Mouse (Mus musculus) liver, adult 2 months (tissue): ENCODE measurements at regions not wholly inside any gene's neighbourhood (a gene's known extent, or its start where the extent isn't known, plus 50 kb on each side); places are given as distances from the start of the nearest gene placed in this dataset.
A peak's percentile ranks its signal among the peaks of the same experiment; 100 is the strongest.

Source experiments
- DNase-seq: peaks from one replicate; pipeline ENCODE4 v3.0.0-alpha.2; 2011; ENCODE audit warnings: low read depth, low spot score; ENCODE audit errors: extremely low read depth
- H3K27ac ChIP-seq: fragments of 200-500 bp; replicated peaks from 2 replicates; pipeline ENCODE4 v1.5.1; 2012; ENCODE audit warnings: low read depth, mild to moderate bottlenecking, control low read depth, inconsistent platforms, low read length; ENCODE audit not compliant: insufficient read depth
- H3K27me3 ChIP-seq: fragments of 200-500 bp; 2 replicates; pipeline ENCODE4 v1.6.1; 2012; ENCODE audit warnings: mild to moderate bottlenecking, moderate library complexity, low read length, inconsistent platforms; ENCODE audit not compliant: control insufficient read depth, insufficient read depth
- H3K36me3 ChIP-seq: fragments of 200-500 bp; 2 replicates; pipeline ENCODE4 v1.6.1; 2012; ENCODE audit warnings: low read length, inconsistent platforms; ENCODE audit not compliant: control insufficient read depth, insufficient read depth
- H3K4me1 ChIP-seq: fragments of 200-500 bp; 2 replicates; pipeline ENCODE4 v1.6.1; 2011; ENCODE audit warnings: low read length; ENCODE audit not compliant: control insufficient read depth, insufficient read depth
- H3K4me3 ChIP-seq: fragments of 200-500 bp; 2 replicates; pipeline ENCODE4 v1.5.1; 2011; ENCODE audit warnings: low read depth, mild to moderate bottlenecking, control low read depth, low read length, moderate library complexity; ENCODE audit not compliant: insufficient read depth
- H3K79me2 ChIP-seq: fragments of 200-500 bp; 2 replicates; pipeline ENCODE4 v1.6.1; 2012; ENCODE audit warnings: inconsistent platforms, mild to moderate bottlenecking, low read length, moderate library complexity; ENCODE audit not compliant: control insufficient read depth, insufficient read depth
- H3K9ac ChIP-seq: fragments of 200-500 bp; 2 replicates; pipeline ENCODE4 v1.6.1; 2012; ENCODE audit warnings: low read depth, mild to moderate bottlenecking, control low read depth, inconsistent platforms, low read length
- CTCF ChIP-seq: fragments of 200-500 bp; IDR thresholded peaks from 2 replicates; pipeline ENCODE4 v1.5.1; 2011; ENCODE audit warnings: low read depth, low read length, control low read depth
- POLR2A ChIP-seq: fragments of 200-500 bp; IDR thresholded peaks from 2 replicates; pipeline ENCODE4 v1.6.1; 2011; ENCODE audit warnings: low read length, control low read depth; ENCODE audit not compliant: insufficient read depth; ENCODE audit errors: extremely low read depth
- WGBS: fragments of 180-500 bp; shearing (Covaris S2); methylation state at CpG from one replicate; pipeline ENCODE4 v1.1.7; 2018; 5-methylcytosine and 5-hydroxymethylcytosine counted together

DNA sequence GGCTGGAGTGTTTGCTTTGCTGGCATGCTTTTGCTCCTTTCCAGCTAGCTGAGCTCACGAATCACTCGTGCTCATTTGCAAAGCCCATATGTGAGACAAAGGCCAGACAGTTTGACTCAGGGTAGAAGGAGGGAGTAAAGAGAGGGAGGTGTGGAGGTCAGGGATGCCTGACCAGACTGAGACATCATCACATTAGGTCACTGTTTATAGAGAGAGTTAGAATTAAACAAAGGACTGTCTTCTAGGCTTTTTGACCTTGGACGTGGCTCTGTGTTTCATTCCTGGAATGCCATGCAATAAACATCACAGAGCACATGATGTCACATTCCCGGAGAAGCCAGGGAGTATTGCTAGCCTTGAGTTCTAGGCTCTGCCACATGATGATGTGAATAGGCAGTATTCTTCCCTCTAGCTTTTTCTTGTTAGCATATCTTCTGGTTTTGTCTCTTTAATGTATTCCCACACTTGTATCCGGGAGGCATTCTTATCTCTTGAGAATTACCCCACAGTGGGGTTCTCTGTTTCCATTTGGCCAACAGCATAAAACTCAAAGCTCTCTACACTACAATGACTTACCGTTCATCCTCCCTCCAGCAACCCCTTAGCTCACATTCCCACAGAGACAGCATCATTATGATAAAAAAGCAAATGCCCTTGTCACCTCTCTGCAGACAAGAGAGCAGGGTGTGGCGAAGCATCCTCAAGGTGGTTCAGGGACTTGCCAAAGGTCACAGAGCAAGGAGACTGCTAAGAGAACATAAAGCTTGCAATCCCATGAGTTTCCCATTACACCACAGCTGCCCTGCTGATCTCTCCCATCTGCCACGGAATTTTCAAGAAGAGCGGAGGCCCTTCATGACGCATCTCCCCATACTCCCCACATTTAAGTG lies 301.3 kb downstream of the Cd83 start:
- 75% methylated on average over 10 of the region's 10 CpGs for WGBS
- no peaks in the 10 kb centered on the region for H3K4me1 ChIP-seq
- no peaks in the 10 kb centered on the region for H3K27me3 ChIP-seq
- H3K79me2 ChIP-seq: no peaks in the 10 kb centered on the region
- H3K36me3 ChIP-seq: no peaks in the 10 kb centered on the region
- peak; percentile 29 for DNase-seq
- no peak overlapping the region for H3K4me3 ChIP-seq
- no peak overlapping the region for H3K9ac ChIP-seq
- TF ChIP-seq CTCF: no peak
- TF ChIP-seq POLR2A: no peak
- H3K27ac ChIP-seq: no peak overlapping the region

DNA sequence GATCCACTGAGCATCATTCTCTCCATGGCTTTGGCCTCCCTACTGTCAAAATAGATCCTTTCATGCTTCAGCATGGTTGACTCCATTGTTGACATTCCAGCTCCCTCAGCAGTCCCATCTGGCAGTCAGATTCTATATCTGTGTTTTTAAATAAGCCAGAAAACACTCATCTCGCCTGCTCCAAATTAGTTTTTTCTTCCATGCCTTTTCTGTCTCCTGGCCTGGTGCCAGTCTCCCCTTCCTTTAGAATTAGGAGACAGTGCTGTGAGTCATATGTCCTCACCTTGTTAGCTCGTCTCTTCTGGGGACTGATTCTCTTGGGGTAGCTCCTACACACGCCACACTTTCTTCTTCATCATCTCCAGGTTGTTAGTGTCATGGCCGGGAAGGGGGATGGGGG lies 302.2 kb downstream of the Cd83 start:
- Histone ChIP-seq H3K79me2 (no peaks in the 10 kb centered on the region), H3K9ac (no peak overlapping the region), H3K4me3 (no peak overlapping the region), H3K4me1 (no peaks in the 10 kb centered on the region), H3K36me3 (no peaks in the 10 kb centered on the region), H3K27ac (no peak overlapping the region), H3K27me3 (no peaks in the 10 kb centered on the region)
- TF ChIP-seq POLR2A: no peak
- TF ChIP-seq CTCF: no peak
- DNase-seq: no peak
- 73% methylated on average over 4 of the region's 4 CpGs for WGBS

DNA sequence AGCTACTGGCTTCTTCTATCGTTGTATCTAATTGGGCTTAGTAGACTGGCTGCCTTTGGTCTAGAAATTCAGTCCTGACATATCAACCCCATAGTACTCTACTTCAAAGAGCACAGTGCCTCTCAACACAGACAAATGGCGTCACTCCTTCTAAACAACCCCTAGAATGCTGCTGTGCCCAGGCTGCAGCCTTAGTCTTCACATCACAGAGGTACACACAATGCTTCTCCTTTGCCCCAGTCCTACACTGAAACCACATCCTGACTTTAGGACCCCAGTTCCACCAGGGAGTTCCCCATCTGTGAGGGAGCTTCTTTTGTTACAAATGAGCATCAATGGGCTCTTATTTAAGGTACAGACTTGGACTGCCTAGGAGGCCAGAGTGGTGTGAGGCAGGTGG lies 312.6 kb downstream of the Cd83 start:
- Histone ChIP-seq H3K36me3 (no peaks in the 10 kb centered on the region), H3K79me2 (no peaks in the 10 kb centered on the region), H3K9ac (no peak overlapping the region), H3K27me3 (no peaks in the 10 kb centered on the region), H3K4me1 (no peaks in the 10 kb centered on the region; the same call in 1 of the 2 replicates), H3K27ac (no peak overlapping the region), H3K4me3 (no peak overlapping the region)
- 84% methylated on average over 2 of the region's 2 CpGs for WGBS
- no peak for TF ChIP-seq POLR2A
- TF ChIP-seq CTCF: no peak
- no peak for DNase-seq

- no peaks in the 10 kb centered on the region for H3K36me3 ChIP-seq
- no peak overlapping the region for H3K9ac ChIP-seq
- no peaks in the 10 kb centered on the region; the same call in 1 of the 2 replicates for H3K4me1 ChIP-seq
- no peaks in the 10 kb centered on the region for H3K27me3 ChIP-seq
- no peak for DNase-seq
- no peak for TF ChIP-seq POLR2A
- no peak for TF ChIP-seq CTCF
- H3K79me2 ChIP-seq: no peaks in the 10 kb centered on the region
- 92% methylated on average over 9 of the region's 9 CpGs for WGBS
- H3K27ac ChIP-seq: no peak overlapping the region
- H3K4me3 ChIP-seq: no peak overlapping the region
Observed at GRCm38 (mm10) chr13:44099511-44099910, 314.9 kb downstream of the Cd83 start.

- Histone ChIP-seq H3K79me2 (no peaks in the 10 kb centered on the region), H3K9ac (no peak overlapping the region), H3K4me3 (no peak overlapping the region), H3K4me1 (no peaks in the 10 kb centered on the region; the same call in 1 of the 2 replicates), H3K36me3 (no peaks in the 10 kb centered on the region), H3K27me3 (no peaks in the 10 kb centered on the region), H3K27ac (no peak overlapping the region)
- DNase-seq: no peak
- WGBS: 49% methylated on average over 21 of the region's 21 CpGs
- TF ChIP-seq POLR2A: no peak
- no peak for TF ChIP-seq CTCF
Observed at GRCm38 (mm10) chr13:44100125-44101067, 315.8 kb downstream of the Cd83 start.
